Mouse (Mus musculus): Measurements from ENCODE around the gene Fkbp15. TPM values are rescaled to one million over a fixed set of nuclear protein-coding genes. Genes with fewer than 3 reads are reported as not detected.

The Fkbp15 gene
- total and polyA plus RNA-seq, 2 experiments from 2014 or later = 11.8 to 34.3 TPM

GRCm38 (mm10) chr4:62389592-62390512 is 29.5 kb upstream of the Fkbp15 start:
- Histone ChIP-seq H3K27me3 (ENCODE audit: control insufficient read depth, insufficient read depth, low read length) (no peaks in the 10 kb centered on the region), H3K4me2 (ENCODE audit: low read depth, low read length) (no peak overlapping the region), H3K36me3 (replicated peaks; ENCODE audit: control insufficient read depth, insufficient read depth, low read length) (peaks cover 63% of the 10 kb centered on the region), H3K9ac (replicated peaks; ENCODE audit: low read depth, low read length) (no peak overlapping the region), H3K4me1 (ENCODE audit: control insufficient read depth, insufficient read depth) (no peaks in the 10 kb centered on the region), H3K9me3 (replicated peaks; ENCODE audit: control insufficient read depth, low read length) (no peaks in the 10 kb centered on the region), H3K4me3 (ENCODE audit: low read depth, low read length) (no peak overlapping the region), H3K27ac (ENCODE audit: low read depth) (no peak overlapping the region)
- DNase-seq (ENCODE audit: low spot score) (no peak), ATAC-seq (ENCODE audit: insufficient read depth, low read depth) (no peak)
- TF ChIP-seq EP300 (IDR thresholded peaks at IDR 0.05; ENCODE audit: low read depth) (no peak), CTCF (IDR thresholded peaks at IDR 0.05; ENCODE audit: low read depth) (no peak)
- 84% methylated on average over 5 of the region's 5 CpGs for WGBS

- Histone ChIP-seq H3K36me3 (replicated peaks; ENCODE audit: control insufficient read depth, insufficient read depth, low read length) (peaks cover 51% of the 10 kb centered on the region), H3K9ac (replicated peaks; ENCODE audit: low read depth, low read length) (no peak overlapping the region), H3K27me3 (ENCODE audit: control insufficient read depth, insufficient read depth, low read length) (no peaks in the 10 kb centered on the region), H3K4me2 (ENCODE audit: low read depth, low read length) (no peak overlapping the region), H3K9me3 (replicated peaks; ENCODE audit: control insufficient read depth, low read length) (no peaks in the 10 kb centered on the region), H3K4me1 (ENCODE audit: control insufficient read depth, insufficient read depth) (no peaks in the 10 kb centered on the region), H3K27ac (ENCODE audit: low read depth) (no peak overlapping the region), H3K4me3 (ENCODE audit: low read depth, low read length) (no peak overlapping the region)
- TF ChIP-seq EP300 (IDR thresholded peaks at IDR 0.05; ENCODE audit: low read depth) (no peak), CTCF (IDR thresholded peaks at IDR 0.05; ENCODE audit: low read depth) (no peak)
- DNase-seq (ENCODE audit: low spot score) (no peak), ATAC-seq (ENCODE audit: insufficient read depth, low read depth) (no peak)
- WGBS = 94% methylated on average over 7 of the region's 7 CpGs
These were observed 25.1 kb upstream of the Fkbp15 start for GRCm38 (mm10) chr4:62385439-62385838.

GRCm38 (mm10) chr4:62384159-62384558 is 23.8 kb upstream of the Fkbp15 start:
- Histone ChIP-seq H3K9me3 (replicated peaks; ENCODE audit: control insufficient read depth, low read length) (no peaks in the 10 kb centered on the region), H3K27me3 (ENCODE audit: control insufficient read depth, insufficient read depth, low read length) (no peaks in the 10 kb centered on the region), H3K36me3 (replicated peaks; ENCODE audit: control insufficient read depth, insufficient read depth, low read length) (peaks cover 38% of the 10 kb centered on the region), H3K9ac (replicated peaks; ENCODE audit: low read depth, low read length) (no peak overlapping the region), H3K4me2 (ENCODE audit: low read depth, low read length) (no peak overlapping the region), H3K4me1 (ENCODE audit: control insufficient read depth, insufficient read depth) (no peaks in the 10 kb centered on the region), H3K4me3 (ENCODE audit: low read depth, low read length) (no peak overlapping the region), H3K27ac (ENCODE audit: low read depth) (no peak overlapping the region)
- TF ChIP-seq EP300 (IDR thresholded peaks at IDR 0.05; ENCODE audit: low read depth) = no peak
- no peak for TF ChIP-seq CTCF (IDR thresholded peaks at IDR 0.05; ENCODE audit: low read depth)
- no peak for ATAC-seq (ENCODE audit: insufficient read depth, low read depth)
- 90% methylated on average over 1 of the region's 1 CpGs for WGBS
- no peak for DNase-seq (ENCODE audit: low spot score)

- Histone ChIP-seq H3K27me3 (ENCODE audit: control insufficient read depth, insufficient read depth, low read length) (no peaks in the 10 kb centered on the region), H3K9ac (replicated peaks; ENCODE audit: low read depth, low read length) (no peak overlapping the region), H3K27ac (ENCODE audit: low read depth) (no peak overlapping the region), H3K9me3 (replicated peaks; ENCODE audit: control insufficient read depth, low read length) (no peaks in the 10 kb centered on the region), H3K4me3 (ENCODE audit: low read depth, low read length) (no peak overlapping the region), H3K4me2 (ENCODE audit: low read depth, low read length) (no peak overlapping the region), H3K36me3 (replicated peaks; ENCODE audit: control insufficient read depth, insufficient read depth, low read length) (peaks cover 34% of the 10 kb centered on the region), H3K4me1 (ENCODE audit: control insufficient read depth, insufficient read depth) (no peaks in the 10 kb centered on the region)
- DNase-seq (ENCODE audit: low spot score) = no peak
- ATAC-seq (ENCODE audit: insufficient read depth, low read depth) = no peak
- WGBS = 71% methylated on average over 7 of the region's 7 CpGs
- TF ChIP-seq EP300 (IDR thresholded peaks at IDR 0.05; ENCODE audit: low read depth) (no peak), CTCF (IDR thresholded peaks at IDR 0.05; ENCODE audit: low read depth) (no peak)
These were observed 23.4 kb upstream of the Fkbp15 start for GRCm38 (mm10) chr4:62383752-62384151.

GRCm38 (mm10) chr4:62383207-62383606 is 22.9 kb upstream of the Fkbp15 start:
- ATAC-seq (ENCODE audit: insufficient read depth, low read depth) = no peak
- 79% methylated on average over 6 of the region's 6 CpGs for WGBS
- H3K4me1 ChIP-seq (ENCODE audit: control insufficient read depth, insufficient read depth) = no peaks in the 10 kb centered on the region
- no peak overlapping the region for H3K9ac ChIP-seq (replicated peaks; ENCODE audit: low read depth, low read length)
- no peak for TF ChIP-seq EP300 (IDR thresholded peaks at IDR 0.05; ENCODE audit: low read depth)
- TF ChIP-seq CTCF (IDR thresholded peaks at IDR 0.05; ENCODE audit: low read depth) = no peak
- H3K9me3 ChIP-seq (replicated peaks; ENCODE audit: control insufficient read depth, low read length) = no peaks in the 10 kb centered on the region
- H3K27ac ChIP-seq (ENCODE audit: low read depth) = no peak overlapping the region
- H3K36me3 ChIP-seq (replicated peaks; ENCODE audit: control insufficient read depth, insufficient read depth, low read length) = peaks cover 29% of the 10 kb centered on the region
- H3K4me3 ChIP-seq (ENCODE audit: low read depth, low read length) = no peak overlapping the region
- no peaks in the 10 kb centered on the region for H3K27me3 ChIP-seq (ENCODE audit: control insufficient read depth, insufficient read depth, low read length)
- no peak for DNase-seq (ENCODE audit: low spot score)
- no peak overlapping the region for H3K4me2 ChIP-seq (ENCODE audit: low read depth, low read length)
